Mouse (Mus musculus): Measurements from ENCODE around the gene Phf21a. TPM values are rescaled to one million over a fixed set of nuclear protein-coding genes. Genes with fewer than 3 reads are reported as not detected.

Phf21a gene
- polyA plus RNA-seq (2012; rRNA removed; ENCODE audit: low replicate concordance) = 59.3 and 63.7 TPM in 2 replicates

DNA sequence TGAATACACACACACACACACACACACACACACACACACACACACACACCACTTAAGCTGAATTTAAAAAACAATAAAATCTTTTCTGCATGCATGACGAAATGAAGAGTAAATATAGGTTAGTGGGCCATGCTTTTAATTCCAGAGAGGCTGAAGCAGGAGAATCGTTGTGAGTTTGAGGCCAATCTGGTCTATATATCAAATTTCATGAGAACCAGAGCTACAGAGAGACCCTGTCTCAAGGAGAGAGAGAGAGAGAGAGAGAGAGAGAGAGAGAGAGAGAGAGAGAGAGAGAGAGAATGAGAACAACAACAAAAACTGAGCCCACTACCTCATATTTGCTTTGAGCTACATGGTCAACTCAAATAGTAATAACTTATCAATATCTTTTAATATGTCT lies at the start of gene Phf21a:
Gene Phf21a (plus strand): TSS at position 301 of the 400 bp plus-strand sequence.

DNA sequence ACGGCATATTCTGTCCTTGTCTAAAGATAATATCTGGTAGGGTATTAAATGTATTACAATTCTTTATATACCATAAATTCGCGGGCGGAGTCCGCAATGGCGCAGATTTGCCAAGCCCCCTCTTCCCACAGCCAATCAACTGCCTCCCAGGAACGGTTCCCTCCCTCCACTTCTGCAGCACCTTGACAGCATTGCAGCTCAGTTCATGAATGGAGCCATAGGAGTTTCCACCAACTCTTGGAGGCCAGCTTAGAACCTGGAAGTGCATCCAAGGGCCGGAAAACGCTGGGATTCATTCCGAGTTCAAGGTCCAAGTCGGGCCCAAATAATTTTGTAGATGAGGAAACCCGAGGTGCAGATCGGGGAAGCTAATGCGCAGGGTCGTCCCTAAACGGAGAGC lies 281.6 kb downstream of the Phf21a start, which contains the start of the genes Pex16 and Large2:
Gene Pex16 (plus strand): TSS at position 163 of the 400 bp plus-strand sequence.
Gene Large2 (minus strand): TSS at position 356 of the 400 bp plus-strand sequence.

DNA sequence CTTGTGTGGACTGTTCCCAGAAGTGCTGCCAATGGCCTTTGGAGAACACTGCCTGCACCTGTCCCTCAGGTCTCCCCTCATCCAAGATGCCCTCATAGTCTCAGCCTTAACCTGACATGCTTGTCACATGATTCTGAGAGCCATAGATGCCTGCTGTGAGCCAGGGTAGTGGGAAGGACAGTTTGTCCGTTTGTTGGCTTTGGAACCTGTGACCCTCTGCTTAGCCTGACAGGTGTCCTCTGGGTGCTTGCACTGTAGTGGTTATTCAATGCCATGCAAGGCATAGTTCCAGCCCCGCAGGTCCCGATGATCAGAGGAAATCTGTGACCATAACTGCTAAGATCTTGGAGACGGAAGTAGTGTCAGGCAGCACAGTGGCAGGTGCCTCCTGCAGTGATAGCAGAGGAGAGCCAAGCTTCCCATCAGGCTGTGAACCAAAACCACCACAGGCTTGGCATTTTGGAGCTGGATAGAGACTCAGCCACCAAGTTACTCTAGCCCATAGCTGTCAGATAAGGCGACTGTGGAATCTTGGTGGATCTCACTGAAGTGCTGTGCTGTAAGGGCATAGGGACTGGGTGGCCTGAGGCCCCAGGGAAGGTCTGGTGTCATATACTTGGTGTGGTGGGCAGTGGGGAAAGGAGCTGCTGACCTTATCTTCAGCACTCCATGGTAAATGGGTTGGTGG lies 289.1 kb downstream of the Phf21a start, which contains the start of gene 1700029I15Rik:
Gene 1700029I15Rik (plus strand): TSS at position 638 of the 688 bp plus-strand sequence.

DNA sequence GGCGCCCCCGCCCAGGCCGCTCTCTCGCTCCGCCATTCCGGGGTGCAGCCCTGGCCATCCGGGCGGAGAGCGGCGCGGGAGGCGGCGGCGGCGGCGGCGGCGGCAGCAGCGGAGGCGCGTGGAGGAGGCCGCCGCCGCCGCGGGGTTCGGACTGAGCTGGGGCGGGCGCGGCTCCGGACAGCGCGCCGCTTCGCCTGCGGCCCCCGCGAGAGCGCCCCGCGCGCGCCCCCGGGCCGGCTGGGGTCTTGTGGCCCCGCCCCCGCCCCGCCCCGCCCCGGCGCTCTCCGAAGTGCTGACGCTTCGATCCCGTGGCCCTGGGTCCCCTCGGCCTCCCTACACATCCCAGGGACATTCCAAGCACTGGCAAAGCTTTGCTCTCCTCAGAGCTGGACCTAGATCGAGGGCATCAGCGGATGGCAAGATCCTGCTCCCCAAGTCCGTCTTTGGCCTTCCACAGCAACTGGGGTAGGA lies 308.2 kb downstream of the Phf21a start, which contains the start of gene Mapk8ip1:
Gene Mapk8ip1 (minus strand): TSS at position 173 of the 471 bp plus-strand sequence.

Other genes with a start within 250 kb of the Phf21a start
- 0.46 and 0.78 TPM in 2 replicates for gene Chrm4, start 165.9 kb upstream of the Phf21a start, polyA plus RNA-seq (2012; rRNA removed; ENCODE audit: low replicate concordance)
- gene Mdk, start 160.8 kb upstream of the Phf21a start, polyA plus RNA-seq (2012; rRNA removed; ENCODE audit: low replicate concordance) = 10.3 and 16.7 TPM in 2 replicates
- gene Gm9821, start 147.4 kb upstream of the Phf21a start, polyA plus RNA-seq (2012; rRNA removed; ENCODE audit: low replicate concordance) = not detected in 2 replicates
- gene Dgkz, start 117.3 kb upstream of the Phf21a start, polyA plus RNA-seq (2012; rRNA removed; ENCODE audit: low replicate concordance) = 160 and 296 TPM in 2 replicates
- gene Creb3l1, start 68.6 kb upstream of the Phf21a start, polyA plus RNA-seq (2012; rRNA removed; ENCODE audit: low replicate concordance) = 5.8 and 12.5 TPM in 2 replicates

All from mammary gland, adult 2 months (tissue).